Mouse (Mus musculus) myocyte (in vitro differentiated cells): ENCODE data around the gene Plxnb1. TPM values are rescaled to one million over a fixed set of nuclear protein-coding genes. Genes with fewer than 3 reads are reported as not detected.

ENCODE experiments used
- H3K27me3 ChIP-seq: one replicate; pipeline ENCODE4 v1.6.1; 2011; ENCODE audit not compliant: control insufficient read depth, insufficient read depth, insufficient read length
- H3K36me3 ChIP-seq: one replicate; pipeline ENCODE4 v1.6.1; 2011; ENCODE audit not compliant: control insufficient read depth, insufficient read depth
- H3K4me2 ChIP-seq: one replicate; pipeline ENCODE4 v1.6.1; 2011; ENCODE audit warnings: low read depth, control low read depth
- H3K4me3 ChIP-seq: one replicate; pipeline ENCODE4 v1.5.1; 2011; ENCODE audit warnings: mild to moderate bottlenecking, control low read depth, moderate library complexity
- H3K79me2 ChIP-seq: one replicate; pipeline ENCODE4 v1.6.1; 2011; ENCODE audit not compliant: control insufficient read depth, insufficient read depth
- H3ac ChIP-seq: one replicate; pipeline ENCODE4 v1.6.1; 2011; ENCODE audit not compliant: control insufficient read depth, insufficient read length
- CEBPB ChIP-seq: IDR thresholded peaks from 2 replicates; pipeline ENCODE4 v1.6.1; 2011; ENCODE audit warnings: mild to moderate bottlenecking, moderate library complexity; ENCODE audit not compliant: poor library complexity, insufficient read depth, severe bottlenecking
- E2F4 ChIP-seq: IDR thresholded peaks from one replicate; pipeline ENCODE4 v1.6.1; 2011; ENCODE audit warnings: mild to moderate bottlenecking, control low read depth, moderate library complexity; ENCODE audit not compliant: insufficient read depth
- MAX ChIP-seq: IDR thresholded peaks from one replicate; pipeline ENCODE4 v1.6.1; 2011; ENCODE audit warnings: low read depth, mild to moderate bottlenecking, control low read depth
- MYOD1 ChIP-seq, 3 experiments: IDR thresholded peaks; one replicate each; pipeline ENCODE4 v1.6.1; 2011; ENCODE audit warnings: control low read depth in 2 of 3, low read depth in 2 of 3, mild to moderate bottlenecking in 2 of 3, moderate library complexity in 1 of 3; ENCODE audit not compliant: insufficient read length in 2 of 3, control insufficient read depth in 1 of 3
- MYOG ChIP-seq, 3 experiments: IDR thresholded peaks; one replicate each; pipeline ENCODE4 v1.6.1; 2011; ENCODE audit warnings: control low read depth in 2 of 3, low read depth in 2 of 3, mild to moderate bottlenecking in 2 of 3; ENCODE audit not compliant: insufficient read length in 2 of 3, control insufficient read depth in 1 of 3, insufficient read depth in 1 of 3
- POLR2A ChIP-seq: IDR thresholded peaks from one replicate; pipeline ENCODE4 v1.6.1; 2011; ENCODE audit warnings: low read depth, mild to moderate bottlenecking, control low read depth, moderate library complexity; ENCODE audit not compliant: insufficient read length
- POLR2AphosphoS2 ChIP-seq: IDR thresholded peaks from one replicate; pipeline ENCODE4 v1.6.1; 2011; ENCODE audit warnings: low read depth, control low read depth; ENCODE audit not compliant: insufficient read length
- REST ChIP-seq: IDR thresholded peaks from one replicate; pipeline ENCODE4 v1.6.1; 2011; ENCODE audit warnings: mild to moderate bottlenecking, control low read depth, moderate library complexity; ENCODE audit not compliant: insufficient read depth, insufficient read length
- SRF ChIP-seq: IDR thresholded peaks from one replicate; pipeline ENCODE4 v1.6.1; 2011; ENCODE audit warnings: low read depth; ENCODE audit not compliant: control insufficient read depth, insufficient read length
- TCF12 ChIP-seq: IDR thresholded peaks from one replicate; pipeline ENCODE4 v1.6.1; 2011; ENCODE audit warnings: mild to moderate bottlenecking, control low read depth; ENCODE audit not compliant: poor library complexity, insufficient read depth, severe bottlenecking
- TCF3 ChIP-seq: IDR thresholded peaks from one replicate; pipeline ENCODE4 v1.6.1; 2011; ENCODE audit warnings: low read depth, control low read depth; ENCODE audit not compliant: insufficient read length
- USF1 ChIP-seq: IDR thresholded peaks from one replicate; pipeline ENCODE4 v1.6.1; 2011; ENCODE audit warnings: low read depth, mild to moderate bottlenecking, control low read depth, moderate library complexity
- polyA plus RNA-seq: library from polyadenylated mRNA; unstranded; fragments of >200 nt; fragmentation: generic; extraction: Trizol; gene quantifications from one replicate; pipeline ENCODE4 v1.2.1, GENCODE M21; 2012; ENCODE audit warnings: missing spikeins

Plxnb1 gene
- polyA plus RNA-seq, 1 experiment = 6.1 TPM

GRCm38 (mm10) chr9:109050674-109050997 lies 44.6 kb upstream of the Plxnb1 start:
- TF ChIP-seq MYOD1 (IDR thresholded peaks at IDR 0.05; ENCODE audit: control insufficient read depth in 1 of 3, insufficient read length in 2 of 3, low read depth in 2 of 3) (no peak), CEBPB (no peak), POLR2A (no peak), POLR2AphosphoS2 (no peak), SRF (no peak), MAX (no peak), E2F4 (no peak), TCF3 (no peak), MYOG (IDR thresholded peaks at IDR 0.05; ENCODE audit: control insufficient read depth in 1 of 3, insufficient read depth in 1 of 3, insufficient read length in 2 of 3, low read depth in 2 of 3) (no peak), TCF12 (no peak), REST (no peak), USF1 (no peak)
- Histone ChIP-seq H3K36me3 (no peaks in the 10 kb centered on the region), H3K4me3 (no peak overlapping the region), H3K27me3 (no peaks in the 10 kb centered on the region), H3K79me2 (no peaks in the 10 kb centered on the region), H3ac (no peak overlapping the region), H3K4me2 (no peak overlapping the region)

- Histone ChIP-seq H3K4me2 (no peak overlapping the region), H3ac (no peak overlapping the region), H3K27me3 (no peaks in the 10 kb centered on the region), H3K36me3 (no peaks in the 10 kb centered on the region), H3K79me2 (no peaks in the 10 kb centered on the region), H3K4me3 (no peak overlapping the region)
- TF ChIP-seq POLR2AphosphoS2 = no peak
Observed at GRCm38 (mm10) chr9:109051011-109051501, 44.1 kb upstream of the Plxnb1 start.

GRCm38 (mm10) chr9:109051651-109052489 lies 43.3 kb upstream of the Plxnb1 start:
- H3K36me3 ChIP-seq = no peaks in the 10 kb centered on the region

GRCm38 (mm10) chr9:109052490-109053260 lies 42.5 kb upstream of the Plxnb1 start:
- TF ChIP-seq MYOG (IDR thresholded peaks at IDR 0.05; ENCODE audit: control insufficient read depth in 1 of 3, insufficient read depth in 1 of 3, insufficient read length in 2 of 3, low read depth in 2 of 3) = no peak
- no peak for TF ChIP-seq POLR2A
- TF ChIP-seq TCF3 = no peak
- no peak for TF ChIP-seq REST
- no peak for TF ChIP-seq USF1
- TF ChIP-seq CEBPB = no peak
- no peak for TF ChIP-seq MYOD1 (IDR thresholded peaks at IDR 0.05; ENCODE audit: control insufficient read depth in 1 of 3, insufficient read length in 2 of 3, low read depth in 2 of 3)
- TF ChIP-seq E2F4 = no peak
- no peak for TF ChIP-seq MAX
- no peak for TF ChIP-seq TCF12
- no peak for TF ChIP-seq POLR2AphosphoS2
- TF ChIP-seq SRF = no peak
- Histone ChIP-seq H3K36me3 (no peaks in the 10 kb centered on the region), H3K79me2 (no peaks in the 10 kb centered on the region), H3K4me3 (no peak overlapping the region), H3K27me3 (no peaks in the 10 kb centered on the region), H3ac (no peak overlapping the region), H3K4me2 (no peak overlapping the region)

More at GRCm38 (mm10) chr9:109051651-109052489, 43.3 kb upstream of the Plxnb1 start:
- no peak overlapping the region for H3K4me3 ChIP-seq
- no peak overlapping the region for H3K4me2 ChIP-seq
- no peaks in the 10 kb centered on the region for H3K79me2 ChIP-seq
- no peaks in the 10 kb centered on the region for H3K27me3 ChIP-seq
- no peak overlapping the region for H3ac ChIP-seq
- no peak for TF ChIP-seq MAX
- TF ChIP-seq E2F4 = no peak
- no peak for TF ChIP-seq USF1
- TF ChIP-seq REST = no peak
- no peak for TF ChIP-seq MYOD1 (IDR thresholded peaks at IDR 0.05; ENCODE audit: control insufficient read depth in 1 of 3, insufficient read length in 2 of 3, low read depth in 2 of 3)
- no peak for TF ChIP-seq TCF3
- TF ChIP-seq TCF12 = no peak
- TF ChIP-seq MYOG (IDR thresholded peaks at IDR 0.05; ENCODE audit: control insufficient read depth in 1 of 3, insufficient read depth in 1 of 3, insufficient read length in 2 of 3, low read depth in 2 of 3) = no peak
- no peak for TF ChIP-seq CEBPB
- no peak for TF ChIP-seq POLR2AphosphoS2
- no peak for TF ChIP-seq POLR2A
- no peak for TF ChIP-seq SRF
